Mouse (Mus musculus) thymus, postnatal 36 days (tissue): Measurements from ENCODE around the gene Tmem263.

Experiments
- DNase-seq, 2 experiments: peaks; one replicate each; pipeline ENCODE4 v3.0.0; 2022; ENCODE audit warnings: mixed read lengths in 2 of 2

The Tmem263 gene

DNA sequence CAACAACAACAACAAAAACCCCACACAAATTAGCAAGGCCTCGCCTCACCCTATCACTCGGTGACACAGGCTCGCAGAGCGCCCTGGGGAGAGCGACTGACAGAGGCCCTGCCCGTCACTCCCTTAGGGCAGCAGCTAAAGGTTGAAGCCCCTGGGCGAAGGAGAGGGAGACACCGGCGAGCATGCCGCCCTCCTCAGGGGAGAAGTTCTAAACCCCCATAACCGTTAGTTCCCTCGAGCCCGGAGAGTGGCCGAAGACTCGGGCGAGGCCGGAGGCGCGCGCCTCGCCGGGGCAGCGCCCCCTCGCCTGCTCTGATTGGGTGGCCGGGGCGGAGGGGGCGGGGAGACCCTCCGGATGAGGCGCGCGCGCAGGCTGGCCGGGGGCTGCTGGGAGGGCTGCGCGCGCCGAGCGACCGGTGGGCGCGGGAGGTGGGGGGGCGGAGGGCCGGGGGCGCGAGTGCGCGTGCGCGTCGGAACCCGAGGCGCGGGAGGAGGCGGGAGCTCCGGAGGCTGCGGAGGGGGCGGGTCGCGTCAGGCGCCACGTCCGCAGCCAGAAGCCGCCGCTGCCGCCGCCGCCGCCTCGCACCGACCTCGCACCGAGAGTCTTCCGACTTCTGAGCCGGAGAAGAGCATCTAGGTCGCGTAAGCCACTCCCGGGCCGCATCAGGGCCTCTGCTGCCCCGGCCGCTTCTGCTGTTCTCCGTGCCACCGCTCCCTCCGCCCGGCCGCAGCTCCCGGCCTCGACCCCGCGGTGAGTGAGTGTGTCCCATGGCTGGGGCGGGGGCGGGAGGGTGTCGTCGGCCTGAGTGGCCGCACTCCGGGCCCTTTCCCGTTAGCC is at the start of gene Tmem263, which contains the start of gene Fhl4:
Gene Tmem263 (plus strand): TSS at position 381 of the 838 bp plus-strand sequence.
Gene Fhl4 (minus strand): TSS at position 249 of the 838 bp plus-strand sequence.
- DNase-seq: peak; percentile 88 to 90

- DNase-seq: no peak
Observed at GRCm38 (mm10) chr10:85054876-85055275, 47.6 kb upstream of the Tmem263 start.

- no peak for DNase-seq
Observed at GRCm38 (mm10) chr10:85071605-85072152, 30.7 kb upstream of the Tmem263 start.

- peak in 1 of 2 experiments; percentile 57 for DNase-seq
Observed at GRCm38 (mm10) chr10:85101841-85102240, 586 bp upstream of the Tmem263 start.

GRCm38 (mm10) chr10:85103085-85103885 is 858 bp downstream of the Tmem263 start:
- DNase-seq: peak in 1 of 2 experiments; percentile 32

GRCm38 (mm10) chr10:85114409-85114808 is 12.0 kb downstream of the Tmem263 start:
- DNase-seq: no peak

DNA sequence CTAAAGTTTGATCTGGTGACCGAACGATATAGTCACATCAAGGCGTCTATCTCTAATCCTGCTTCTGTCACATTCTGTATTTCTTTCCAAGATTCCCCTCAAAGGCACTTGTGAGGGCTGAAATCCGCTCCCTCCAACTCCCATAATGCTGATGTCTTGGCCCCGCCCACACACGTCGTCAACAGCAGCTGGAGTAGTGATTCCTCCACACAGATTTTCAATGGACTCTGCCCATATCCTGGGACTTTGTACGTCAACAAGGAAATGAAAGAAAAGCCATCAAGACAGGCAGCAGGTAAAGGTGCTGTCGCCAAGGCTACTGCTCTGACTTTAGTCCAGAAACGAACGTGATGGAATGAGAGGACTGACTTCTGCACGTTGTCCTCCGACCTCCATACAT is 22.8 kb downstream of the Tmem263 start:
- no peak for DNase-seq

DNA sequence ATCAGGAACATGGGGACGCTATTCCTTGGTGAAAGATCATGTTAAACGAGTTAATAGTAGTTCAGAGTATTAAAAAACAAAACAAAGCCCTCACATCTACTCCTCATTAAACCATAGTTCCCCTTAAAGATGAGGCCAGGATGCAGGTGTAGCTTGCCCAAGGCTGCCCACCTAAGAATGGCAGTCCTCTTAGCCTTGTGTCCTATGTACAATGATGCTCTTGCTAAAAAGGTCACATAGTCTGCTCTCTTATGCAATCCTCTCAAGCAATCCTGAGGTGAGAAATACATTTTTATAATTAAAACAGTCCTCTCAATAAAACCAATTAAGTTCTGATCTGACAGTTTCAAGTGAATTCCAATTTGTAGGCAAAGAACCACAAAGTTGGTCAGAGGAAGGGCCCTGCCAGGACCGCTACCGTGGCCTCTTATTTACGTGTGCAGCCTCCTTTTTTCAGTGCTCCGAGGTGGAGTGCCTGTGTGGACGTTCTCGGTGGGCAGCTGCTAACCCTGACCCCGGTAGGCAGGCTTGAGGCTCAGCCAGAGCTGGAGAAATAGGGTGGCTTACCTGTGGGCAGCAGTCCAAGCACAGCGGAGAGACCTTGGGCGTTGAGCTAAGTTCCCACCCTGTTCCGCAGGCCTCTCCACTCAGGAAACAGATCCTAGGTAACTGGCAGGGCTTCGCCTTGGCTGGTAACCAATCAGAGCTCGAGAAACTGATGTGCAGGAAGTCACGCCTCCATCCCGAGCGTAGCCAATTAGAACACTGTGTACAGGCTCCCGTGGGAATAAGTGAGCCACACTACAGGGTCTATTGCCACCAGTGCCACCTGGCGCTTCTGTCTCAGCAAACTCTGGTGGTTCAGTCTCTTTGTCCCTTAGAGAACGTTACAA is 25.2 kb downstream of the Tmem263 start, which contains the start of gene Mterf2:
Gene Mterf2 (minus strand): TSS at position 633 of the 893 bp plus-strand sequence.
- peak; percentile 85 to 93 for DNase-seq

GRCm38 (mm10) chr10:85128453-85128852 is 26.0 kb downstream of the Tmem263 start:
- DNase-seq: peak; percentile 27 to 29

GRCm38 (mm10) chr10:85136573-85136972 is 34.1 kb downstream of the Tmem263 start:
- no peak for DNase-seq

GRCm38 (mm10) chr10:85141465-85141864 is 39.0 kb downstream of the Tmem263 start:
- DNase-seq: no peak

- no peak for DNase-seq
Observed at GRCm38 (mm10) chr10:85146282-85146681, 43.9 kb downstream of the Tmem263 start.

DNA sequence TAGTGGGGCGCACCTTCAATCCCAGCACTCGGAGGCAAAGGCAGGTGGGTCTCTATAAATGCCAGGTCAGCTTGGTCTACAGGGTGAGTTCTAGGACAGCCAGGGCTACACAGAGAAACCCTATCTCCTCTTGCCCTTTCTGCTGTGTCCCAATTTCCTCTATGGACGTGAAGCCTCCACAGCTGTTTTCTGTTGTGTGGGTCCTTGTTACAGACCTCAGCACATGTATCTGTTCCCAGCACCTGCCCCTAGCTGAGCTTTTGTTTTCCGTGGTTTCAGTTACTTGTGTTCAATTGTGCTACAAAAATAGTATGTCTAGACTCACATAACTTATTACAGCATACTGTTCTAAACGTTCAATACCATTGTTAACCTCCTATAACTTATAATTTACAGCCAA is 46.8 kb downstream of the Tmem263 start:
- no peak for DNase-seq

GRCm38 (mm10) chr10:85154195-85154594 is 51.8 kb downstream of the Tmem263 start:
- DNase-seq: peak; percentile 66 to 73

GRCm38 (mm10) chr10:85157451-85157850 is 55.0 kb downstream of the Tmem263 start:
- DNase-seq: no peak

DNA sequence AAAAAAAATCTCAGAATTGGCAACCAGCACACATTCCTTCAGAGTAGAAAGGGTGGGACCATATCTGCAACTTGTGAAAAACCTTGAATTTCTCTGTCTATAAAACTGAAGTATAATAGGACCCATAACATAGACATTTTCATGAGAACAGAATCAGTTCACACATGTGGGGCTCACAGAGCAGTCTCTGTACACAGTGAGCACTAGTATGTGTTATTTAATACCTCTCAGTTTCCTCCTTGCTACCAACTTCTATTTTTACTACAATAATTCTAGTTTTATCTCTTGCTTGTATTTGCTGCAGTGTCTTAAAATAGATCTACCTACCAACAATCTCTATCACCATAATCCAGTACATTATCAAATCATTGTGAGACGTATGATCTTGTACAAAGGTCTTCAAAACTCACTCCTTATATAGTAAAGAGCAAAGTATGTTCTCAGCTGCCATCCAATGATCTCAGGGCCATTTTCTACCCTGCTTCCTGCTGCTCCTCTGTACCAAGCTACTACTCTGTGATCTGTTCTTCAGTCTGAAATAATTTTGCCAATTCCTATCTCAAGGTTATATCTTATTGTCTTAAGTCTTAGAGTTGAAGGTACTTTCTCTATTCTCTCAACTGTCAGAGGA is 57.7 kb downstream of the Tmem263 start:
- DNase-seq: no peak

- no peak for DNase-seq
Observed at GRCm38 (mm10) chr10:85161745-85162351, 59.4 kb downstream of the Tmem263 start.

- no peak for DNase-seq
Observed at GRCm38 (mm10) chr10:85164791-85165190, 62.4 kb downstream of the Tmem263 start.

DNA sequence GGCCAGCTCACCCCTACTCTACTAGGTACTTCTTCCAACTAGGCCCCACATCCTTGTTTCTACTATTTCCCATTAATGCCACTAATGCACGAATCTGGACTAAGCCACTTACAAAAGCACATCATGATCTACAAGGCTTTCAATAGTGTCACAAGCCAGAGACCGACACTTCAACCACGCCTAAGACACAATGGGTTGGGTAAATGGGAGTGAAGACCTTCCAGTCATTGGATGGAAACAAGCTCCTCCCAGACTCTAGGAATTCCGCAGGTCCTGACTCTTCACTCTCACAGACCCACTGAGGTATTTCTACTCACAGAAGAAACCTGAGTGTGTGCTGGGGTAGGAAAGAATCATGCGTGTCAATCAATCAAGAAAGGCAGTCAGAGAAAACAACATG is 62.9 kb downstream of the Tmem263 start:
- DNase-seq: no peak
